Mouse (Mus musculus): ENCODE results near the gene Zfp932. TPM values are rescaled to one million over a fixed set of nuclear protein-coding genes. Genes with fewer than 3 reads are reported as not detected.
"Not testable (repeated sequence)": the region's sequence is repeated elsewhere in the genome, so short reads cannot be mapped to it uniquely, and the experiment has no call there.

Gene Zfp932
- polyA plus RNA-seq, 2 experiments = 22.1 to 25.7 TPM

- Histone ChIP-seq H3K27ac (replicated peaks; ENCODE audit: low read depth, low read length) (no peak overlapping the region), H3K4me3 (replicated peaks; ENCODE audit: low read length) (peak overlapping the region; percentile 10; the same call in 1 of the 2 replicates), H3K9ac (ENCODE audit: low read depth, low read length, severe bottlenecking) (0 out of 2 replicates have a peak overlapping the region, but pooled peaks have one; percentile 21), H3K36me3 (ENCODE audit: control insufficient read depth, insufficient read depth, low read length) (no peaks in the 10 kb centered on the region), H3K4me2 (replicated peaks; ENCODE audit: low read depth, low read length, severe bottlenecking) (no peak overlapping the region; the same call in 1 of the 2 replicates), H3K27me3 (ENCODE audit: control insufficient read depth, insufficient read depth, low read length) (no peaks in the 10 kb centered on the region), H3K4me1 (ENCODE audit: control insufficient read depth, insufficient read depth, low read length) (no peaks in the 10 kb centered on the region), H3K9me3 (ENCODE audit: control insufficient read depth, low read length) (no peaks in the 10 kb centered on the region)
- no peak for TF ChIP-seq POLR2A (IDR thresholded peaks at IDR 0.05; ENCODE audit: borderline replicate concordance, extremely low read depth, insufficient read depth, insufficient read length)
- peak; percentile 20 for DNase-seq (ENCODE audit: low spot score)
- 54% methylated on average over 9 of the region's 9 CpGs for WGBS
- no peak for ATAC-seq (ENCODE audit: low FRiP score, low read depth)
Observed at GRCm38 (mm10) chr5:110023273-110023672, 27.0 kb downstream of the Zfp932 start.

- H3K27me3 ChIP-seq (ENCODE audit: control insufficient read depth, insufficient read depth, low read length); H3K36me3 ChIP-seq (ENCODE audit: control insufficient read depth, insufficient read depth, low read length); H3K4me1 ChIP-seq (ENCODE audit: control insufficient read depth, insufficient read depth, low read length); H3K27ac ChIP-seq (replicated peaks; ENCODE audit: low read depth, low read length); H3K4me2 ChIP-seq (replicated peaks; ENCODE audit: low read depth, low read length, severe bottlenecking); H3K9me3 ChIP-seq (ENCODE audit: control insufficient read depth, low read length): not testable (repeated sequence)
- ATAC-seq (ENCODE audit: low FRiP score, low read depth) (peak; percentile 60; the same call in 1 of the 2 replicates), DNase-seq (ENCODE audit: low spot score) (peak; percentile 71)
- 56% methylated on average over 8 of the region's 8 CpGs for WGBS
- 0 out of 2 replicates have a peak overlapping the region, but pooled peaks have one; percentile 21 for H3K9ac ChIP-seq (ENCODE audit: low read depth, low read length, severe bottlenecking)
- H3K4me3 ChIP-seq (replicated peaks; ENCODE audit: low read length) = peak overlapping the region; percentile 10; the same call in 1 of the 2 replicates
Observed at GRCm38 (mm10) chr5:110023694-110024427, 27.5 kb downstream of the Zfp932 start.

DNA sequence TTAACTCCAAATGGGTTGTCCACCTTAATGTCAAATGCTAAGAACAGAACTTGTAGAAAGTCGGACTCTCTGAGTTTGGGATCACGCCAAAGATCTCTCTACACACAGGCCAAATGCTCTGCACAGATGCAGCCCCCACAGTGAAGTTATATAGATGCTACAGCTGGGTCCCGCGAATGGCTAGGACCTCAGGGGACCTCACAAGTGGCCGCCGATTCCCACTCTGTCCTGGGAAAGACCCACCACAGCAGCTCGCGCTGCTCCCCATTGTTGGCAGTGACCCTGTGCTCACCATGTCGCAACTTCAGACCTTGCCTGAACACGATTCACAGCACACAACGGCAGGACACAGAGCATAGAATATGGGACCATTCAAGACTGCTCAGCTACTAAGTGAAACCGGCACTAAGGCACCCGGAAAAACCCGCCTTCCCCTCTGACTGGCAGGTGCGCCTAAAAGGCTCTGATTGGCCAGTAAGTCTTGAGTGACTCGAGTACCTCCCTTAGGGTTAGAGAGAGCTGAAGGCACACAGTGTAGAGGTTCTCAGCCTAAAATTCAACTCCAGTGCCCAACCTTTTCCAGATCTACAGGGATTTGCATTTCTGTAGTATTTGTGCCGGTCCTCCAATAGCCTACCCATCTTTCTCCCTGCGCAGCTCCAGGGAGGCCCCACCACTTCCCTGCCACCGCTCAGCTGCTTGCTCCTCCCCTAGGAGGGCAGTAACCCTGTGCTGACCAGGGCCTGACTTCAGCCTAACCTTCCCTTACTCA is 61.5 kb downstream of the Zfp932 start:
- no peaks in the 10 kb centered on the region for H3K4me1 ChIP-seq (ENCODE audit: control insufficient read depth, insufficient read depth, low read length)
- no peak for TF ChIP-seq POLR2A (IDR thresholded peaks at IDR 0.05; ENCODE audit: borderline replicate concordance, extremely low read depth, insufficient read depth, insufficient read length)
- H3K9me3 ChIP-seq (ENCODE audit: control insufficient read depth, low read length) = no peaks in the 10 kb centered on the region
- 2% methylated on average over 19 of the region's 19 CpGs for WGBS
- H3K27ac ChIP-seq (replicated peaks; ENCODE audit: low read depth, low read length) = no peak overlapping the region
- peak overlapping the region; percentile 49 for H3K4me3 ChIP-seq (replicated peaks; ENCODE audit: low read length)
- H3K27me3 ChIP-seq (ENCODE audit: control insufficient read depth, insufficient read depth, low read length) = no peaks in the 10 kb centered on the region
- DNase-seq (ENCODE audit: low spot score) = peak; percentile 84
- H3K36me3 ChIP-seq (ENCODE audit: control insufficient read depth, insufficient read depth, low read length) = no peaks in the 10 kb centered on the region
- H3K4me2 ChIP-seq (replicated peaks; ENCODE audit: low read depth, low read length, severe bottlenecking) = peak overlapping the region; percentile 47
- peak overlapping the region; percentile 52 for H3K9ac ChIP-seq (ENCODE audit: low read depth, low read length, severe bottlenecking)
- ATAC-seq (ENCODE audit: low FRiP score, low read depth) = peak; percentile 98

Other genes starting within 250 kb of the Zfp932 start
- 2.2 and 5.0 TPM in 2 replicates for gene 4930522L14Rik, start 244.6 kb upstream of the Zfp932 start, polyA plus RNA-seq (2012; rRNA removed)
- 8.3 and 11.9 TPM in 2 replicates for gene 4930522L14Rik, start 244.6 kb upstream of the Zfp932 start, polyA plus RNA-seq (2014; fragmentation: Nextera tagmentation; extraction: Ambion mirVana)
- gene Gm15446, start 73.1 kb upstream of the Zfp932 start, polyA plus RNA-seq (2012; rRNA removed) = 0.08 and 0.18 TPM in 2 replicates
- 1.2 TPM in 2 replicates for gene Gm15446, start 73.1 kb upstream of the Zfp932 start, polyA plus RNA-seq (2014; fragmentation: Nextera tagmentation; extraction: Ambion mirVana)
- 0.93 and 1.1 TPM in 2 replicates for gene Gm17655, start 76.0 kb downstream of the Zfp932 start, polyA plus RNA-seq (2012; rRNA removed)
- gene Gm17655, start 76.0 kb downstream of the Zfp932 start, polyA plus RNA-seq (2014; fragmentation: Nextera tagmentation; extraction: Ambion mirVana) = 3.1 and 3.7 TPM in 2 replicates
- gene Gm35315, start 97.9 kb downstream of the Zfp932 start, polyA plus RNA-seq (2012; rRNA removed) = 0.59 and 0.74 TPM in 2 replicates
- gene Gm35315, start 97.9 kb downstream of the Zfp932 start, polyA plus RNA-seq (2014; fragmentation: Nextera tagmentation; extraction: Ambion mirVana) = 0.59 and 1.3 TPM in 2 replicates
- 0.89 and 1.1 TPM in 2 replicates for gene Plcxd1, start 103.4 kb downstream of the Zfp932 start, polyA plus RNA-seq (2012; rRNA removed)
- gene Plcxd1, start 103.4 kb downstream of the Zfp932 start, polyA plus RNA-seq (2014; fragmentation: Nextera tagmentation; extraction: Ambion mirVana) = 0.88 and 1.0 TPM in 2 replicates
- 152 and 173 TPM in 2 replicates for gene Gtpbp6, start 111.7 kb downstream of the Zfp932 start, polyA plus RNA-seq (2012; rRNA removed)
- 30.2 and 32.9 TPM in 2 replicates for gene Gtpbp6, start 111.7 kb downstream of the Zfp932 start, polyA plus RNA-seq (2014; fragmentation: Nextera tagmentation; extraction: Ambion mirVana)
- gene Zfp605, start 113.6 kb downstream of the Zfp932 start, polyA plus RNA-seq (2012; rRNA removed) = 2.4 and 3.0 TPM in 2 replicates
- 3.4 and 5.7 TPM in 2 replicates for gene Zfp605, start 113.6 kb downstream of the Zfp932 start, polyA plus RNA-seq (2014; fragmentation: Nextera tagmentation; extraction: Ambion mirVana)
- 51.7 and 55.7 TPM in 2 replicates for gene Chfr, start 139.3 kb downstream of the Zfp932 start, polyA plus RNA-seq (2012; rRNA removed)
- gene Chfr, start 139.3 kb downstream of the Zfp932 start, polyA plus RNA-seq (2014; fragmentation: Nextera tagmentation; extraction: Ambion mirVana) = 33.8 and 38.8 TPM in 2 replicates
- 16.8 and 20.4 TPM in 2 replicates for gene Golga3, start 180.2 kb downstream of the Zfp932 start, polyA plus RNA-seq (2012; rRNA removed)
- 29.7 and 30.8 TPM in 2 replicates for gene Golga3, start 180.2 kb downstream of the Zfp932 start, polyA plus RNA-seq (2014; fragmentation: Nextera tagmentation; extraction: Ambion mirVana)
- gene Ankle2, start 234.5 kb downstream of the Zfp932 start, polyA plus RNA-seq (2012; rRNA removed) = 17.6 and 20.5 TPM in 2 replicates
- 31.8 and 35.3 TPM in 2 replicates for gene Ankle2, start 234.5 kb downstream of the Zfp932 start, polyA plus RNA-seq (2014; fragmentation: Nextera tagmentation; extraction: Ambion mirVana)

Measured in limb, embryonic 14.5 days (tissue).